Mouse (Mus musculus) thymus, adult 2 months (tissue): Measurements from ENCODE around the gene Vgll4. TPM values are rescaled to one million over a fixed set of nuclear protein-coding genes. Genes with fewer than 3 reads are reported as not detected.
A peak's percentile ranks its signal among the peaks of the same experiment; 100 is the strongest.

Source experiments
- DNase-seq: peaks from one replicate; pipeline ENCODE4 v3.0.0; 2021
- H3K27ac ChIP-seq: fragments of 200-500 bp; 2 replicates; pipeline ENCODE4 v1.5.1; 2012; ENCODE audit warnings: low read length, control low read depth; ENCODE audit not compliant: control insufficient read depth, insufficient read depth
- H3K27me3 ChIP-seq: fragments of 200-500 bp; 2 replicates; pipeline ENCODE4 v1.6.1; 2012; ENCODE audit warnings: mild to moderate bottlenecking, low read length, moderate library complexity, mixed read lengths; ENCODE audit not compliant: control insufficient read depth, insufficient read depth
- H3K36me3 ChIP-seq: fragments of 200-500 bp; 2 replicates; pipeline ENCODE4 v1.6.1; 2012; ENCODE audit warnings: mild to moderate bottlenecking, low read length, moderate library complexity; ENCODE audit not compliant: control insufficient read depth, insufficient read depth
- H3K4me1 ChIP-seq: fragments of 200-500 bp; replicated peaks from 2 replicates; pipeline ENCODE4 v1.6.1; 2012; ENCODE audit warnings: low read length; ENCODE audit not compliant: control insufficient read depth, insufficient read depth
- H3K4me3 ChIP-seq: fragments of 200-500 bp; 2 replicates; pipeline ENCODE4 v1.5.1; 2012; ENCODE audit warnings: mild to moderate bottlenecking, low read length, control low read depth, moderate library complexity; ENCODE audit not compliant: control insufficient read depth, insufficient read depth
- CTCF ChIP-seq: fragments of 200-500 bp; IDR thresholded peaks from 2 replicates; pipeline ENCODE4 v1.5.1; 2012; ENCODE audit warnings: mild to moderate bottlenecking, control low read depth, low read length, moderate library complexity, borderline replicate concordance; ENCODE audit not compliant: control insufficient read depth, poor library complexity, insufficient read depth; ENCODE audit errors: extremely low read depth
- POLR2A ChIP-seq: fragments of 200-500 bp; IDR thresholded peaks from 2 replicates; pipeline ENCODE4 v1.6.1; 2012; ENCODE audit warnings: mild to moderate bottlenecking, low read length, control low read depth, moderate library complexity; ENCODE audit not compliant: control insufficient read depth, poor library complexity, insufficient read depth; ENCODE audit errors: extremely low read depth
- WGBS: fragments of 180-500 bp; shearing (Covaris S2); methylation state at CpG from one replicate; pipeline ENCODE4 v1.1.7; 2018; 5-methylcytosine and 5-hydroxymethylcytosine counted together
- polyA plus RNA-seq: library from polyadenylated mRNA; depleted of rRNA; stranded (reverse); fragments of >200 nt; gene quantifications from 2 replicates; pipeline ENCODE4 v1.2.3, GENCODE M21; 2012

Gene Vgll4
- polyA plus RNA-seq, 1 experiment = 107 TPM

DNA sequence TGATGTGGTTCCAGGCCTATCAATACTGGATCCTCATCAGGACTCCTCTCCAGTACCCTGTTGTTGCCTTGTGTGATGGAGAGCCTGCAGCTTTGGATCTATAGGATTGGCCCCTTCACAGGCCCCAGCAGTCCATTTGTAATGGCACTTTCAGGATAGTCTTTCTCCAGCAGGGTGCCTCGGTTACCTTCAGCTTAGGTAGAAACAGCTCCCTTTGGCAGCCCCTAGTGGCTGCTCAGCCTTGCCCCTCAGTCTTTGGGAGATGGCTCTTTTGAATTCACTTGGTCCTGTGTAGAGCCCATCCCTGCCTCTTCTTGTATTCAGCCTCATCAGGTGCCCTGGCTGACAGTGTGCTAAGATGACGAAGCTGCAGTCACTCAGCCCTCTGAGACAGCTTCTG, 142.9 kb downstream of the Vgll4 start:
- 81% methylated on average over 2 of the region's 2 CpGs for WGBS

DNA sequence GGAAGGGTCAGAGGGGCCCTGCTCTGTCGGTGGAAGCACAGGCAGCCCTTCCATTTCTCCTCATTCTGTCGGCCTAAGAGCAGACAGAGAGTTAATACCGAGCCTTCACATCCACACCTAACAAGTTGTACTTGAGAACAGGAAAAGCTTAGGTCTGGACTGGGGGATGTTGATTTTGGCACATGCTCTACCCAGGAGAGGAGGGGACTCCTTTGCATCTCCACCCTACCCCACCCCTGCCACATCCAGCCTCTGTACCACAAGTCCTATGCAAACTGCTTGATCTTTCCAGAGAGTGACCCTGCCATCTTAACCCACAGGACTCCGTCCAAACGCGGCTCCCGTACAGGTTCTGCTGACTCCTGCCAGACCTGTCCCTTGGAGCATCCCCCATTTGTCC, 148.1 kb downstream of the Vgll4 start:
- H3K36me3 ChIP-seq = no peaks in the 10 kb centered on the region
- H3K27ac ChIP-seq = no peak overlapping the region
- H3K4me3 ChIP-seq = no peak overlapping the region
- DNase-seq = no peak
- H3K4me1 ChIP-seq = peaks cover 8% of the 10 kb centered on the region
- WGBS = 96% methylated on average over 7 of the region's 7 CpGs
- no peak for TF ChIP-seq CTCF
- no peak for TF ChIP-seq POLR2A
- no peaks in the 10 kb centered on the region for H3K27me3 ChIP-seq

More for the DNA sequence above, 142.9 kb downstream of the Vgll4 start:
- H3K4me3 ChIP-seq = no peak overlapping the region
- TF ChIP-seq CTCF (no peak), POLR2A (no peak)
- no peak overlapping the region for H3K27ac ChIP-seq
- H3K36me3 ChIP-seq = no peaks in the 10 kb centered on the region
- DNase-seq = no peak
- no peaks in the 10 kb centered on the region for H3K27me3 ChIP-seq
- no peaks in the 10 kb centered on the region for H3K4me1 ChIP-seq

DNA sequence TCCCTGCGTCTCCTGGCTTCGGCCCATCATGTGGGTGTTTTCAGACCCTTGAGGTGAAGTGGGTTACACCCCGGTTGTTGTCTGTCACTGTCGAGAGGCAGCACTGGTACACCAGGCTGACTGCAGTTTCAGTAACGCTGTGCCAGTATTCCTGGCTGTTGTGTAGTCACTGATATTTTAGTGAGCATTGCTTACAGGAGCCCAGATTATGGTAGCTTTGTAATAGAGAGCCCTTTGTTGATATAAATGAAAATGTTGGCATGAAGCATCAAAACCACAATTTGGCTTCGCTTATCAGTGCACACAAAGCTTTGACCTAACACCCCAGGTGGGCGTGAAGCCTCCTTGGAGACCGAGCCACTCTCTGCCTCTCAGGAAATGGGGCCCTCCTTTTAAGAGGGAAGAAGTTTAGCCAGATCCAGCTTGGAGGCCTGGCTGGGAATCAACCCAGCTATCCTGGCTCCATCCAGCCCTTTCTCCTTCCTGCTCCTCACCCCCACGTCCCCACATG, 149.8 kb downstream of the Vgll4 start:
- Histone ChIP-seq H3K4me3 (no peak overlapping the region), H3K27ac (no peak overlapping the region), H3K36me3 (no peaks in the 10 kb centered on the region), H3K4me1 (peaks cover 8% of the 10 kb centered on the region), H3K27me3 (no peaks in the 10 kb centered on the region)
- 44% methylated on average over 9 of the region's 9 CpGs for WGBS
- no peak for TF ChIP-seq CTCF
- no peak for TF ChIP-seq POLR2A
- no peak for DNase-seq

DNA sequence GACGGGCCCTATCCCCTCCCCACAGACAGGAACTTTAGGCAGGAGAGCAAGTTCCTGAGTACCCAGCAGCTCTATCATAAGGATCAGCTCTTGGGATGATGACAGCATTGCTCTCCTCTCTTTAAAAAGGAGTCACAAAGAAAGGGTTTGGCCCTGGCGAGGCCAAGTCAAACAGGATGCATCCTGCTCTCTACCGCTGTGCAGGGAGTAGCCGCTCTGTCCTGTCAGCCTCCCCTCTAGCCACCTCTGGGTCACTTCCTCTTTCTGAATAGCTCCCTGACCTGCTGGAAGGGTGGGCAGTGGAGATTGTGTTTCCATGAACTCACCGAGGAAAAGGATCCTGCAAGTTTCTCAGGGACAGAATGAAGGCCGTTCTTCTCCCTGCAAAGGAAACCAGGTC, 151.3 kb downstream of the Vgll4 start:
- WGBS = 48% methylated on average over 6 of the region's 6 CpGs
- H3K27me3 ChIP-seq = no peaks in the 10 kb centered on the region
- DNase-seq = no peak
- TF ChIP-seq CTCF = no peak
- TF ChIP-seq POLR2A = no peak
- H3K36me3 ChIP-seq = no peaks in the 10 kb centered on the region
- peaks cover 8% of the 10 kb centered on the region for H3K4me1 ChIP-seq
- no peak overlapping the region for H3K27ac ChIP-seq
- H3K4me3 ChIP-seq = no peak overlapping the region

DNA sequence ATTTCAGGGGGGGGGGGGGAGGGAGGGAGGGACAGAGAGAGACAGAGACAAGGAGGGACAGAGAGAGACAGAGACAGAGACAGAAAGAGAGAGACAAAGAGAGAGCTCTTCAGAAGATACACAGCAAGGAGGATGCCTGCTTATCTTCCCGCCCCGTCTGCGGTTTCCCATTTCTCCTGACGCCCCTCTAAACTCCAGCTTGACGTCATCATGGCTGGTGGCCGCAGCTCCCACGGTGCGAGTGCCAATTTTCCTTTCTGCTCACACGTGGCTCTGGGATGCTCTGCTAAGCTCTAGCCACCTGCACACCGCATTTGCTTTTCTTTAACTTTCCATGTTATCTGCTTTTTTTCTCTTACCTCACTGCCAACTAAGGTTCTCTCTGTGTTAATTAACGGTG, 151.8 kb downstream of the Vgll4 start:
- H3K4me1 ChIP-seq = peaks cover 8% of the 10 kb centered on the region
- WGBS = 43% methylated on average over 11 of the region's 11 CpGs
- no peaks in the 10 kb centered on the region for H3K36me3 ChIP-seq
- H3K27me3 ChIP-seq = no peaks in the 10 kb centered on the region
- no peak overlapping the region for H3K4me3 ChIP-seq
- H3K27ac ChIP-seq = no peak overlapping the region
- DNase-seq = no peak
- TF ChIP-seq CTCF (no peak), POLR2A (no peak)

DNA sequence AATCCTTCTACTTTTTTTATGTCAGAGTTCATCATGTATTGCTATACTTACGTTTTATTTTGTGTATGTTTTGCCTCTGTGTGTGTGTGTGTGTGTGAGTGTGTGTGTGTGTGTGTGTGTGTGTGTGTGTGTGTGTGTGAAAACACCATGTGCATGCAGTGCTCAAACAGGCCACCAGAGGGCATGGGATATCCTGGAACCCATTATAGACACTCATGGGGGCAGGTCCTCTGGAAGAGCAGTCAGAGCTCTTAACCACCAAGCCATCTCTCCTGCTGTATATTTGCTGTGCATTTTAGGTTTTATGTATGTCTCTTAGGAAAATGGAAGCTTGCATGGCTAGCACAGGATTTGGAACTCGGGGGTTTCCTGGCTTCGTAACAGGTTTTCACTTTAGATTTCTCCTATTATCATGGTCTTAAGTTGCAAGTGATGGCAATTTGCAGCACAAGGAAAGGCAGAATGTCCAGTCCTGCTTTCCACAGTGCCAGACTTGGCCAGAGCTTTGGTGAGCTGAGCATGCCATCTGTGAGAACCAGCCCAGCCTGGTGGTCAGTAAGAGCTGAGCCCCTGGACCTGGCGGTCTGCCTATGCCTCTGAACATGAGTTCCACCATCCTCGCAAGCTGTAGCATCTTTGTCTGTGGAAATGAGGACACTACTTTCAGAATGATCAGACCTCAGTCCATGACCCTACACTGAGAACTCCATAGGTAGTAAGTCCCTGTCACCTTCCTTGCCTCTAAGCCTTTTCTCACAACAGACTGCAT, 154.7 kb downstream of the Vgll4 start:
- DNase-seq = peak; percentile 34
- H3K27ac ChIP-seq = no peak overlapping the region
- TF ChIP-seq CTCF (no peak), POLR2A (no peak)
- WGBS = over 99% methylated on average over 5 of the region's 5 CpGs
- no peak overlapping the region for H3K4me3 ChIP-seq
- H3K4me1 ChIP-seq = peaks cover 8% of the 10 kb centered on the region; the same call in 1 of the 2 replicates
- no peaks in the 10 kb centered on the region for H3K27me3 ChIP-seq
- no peaks in the 10 kb centered on the region for H3K36me3 ChIP-seq
